In the genomic region with DNA sequence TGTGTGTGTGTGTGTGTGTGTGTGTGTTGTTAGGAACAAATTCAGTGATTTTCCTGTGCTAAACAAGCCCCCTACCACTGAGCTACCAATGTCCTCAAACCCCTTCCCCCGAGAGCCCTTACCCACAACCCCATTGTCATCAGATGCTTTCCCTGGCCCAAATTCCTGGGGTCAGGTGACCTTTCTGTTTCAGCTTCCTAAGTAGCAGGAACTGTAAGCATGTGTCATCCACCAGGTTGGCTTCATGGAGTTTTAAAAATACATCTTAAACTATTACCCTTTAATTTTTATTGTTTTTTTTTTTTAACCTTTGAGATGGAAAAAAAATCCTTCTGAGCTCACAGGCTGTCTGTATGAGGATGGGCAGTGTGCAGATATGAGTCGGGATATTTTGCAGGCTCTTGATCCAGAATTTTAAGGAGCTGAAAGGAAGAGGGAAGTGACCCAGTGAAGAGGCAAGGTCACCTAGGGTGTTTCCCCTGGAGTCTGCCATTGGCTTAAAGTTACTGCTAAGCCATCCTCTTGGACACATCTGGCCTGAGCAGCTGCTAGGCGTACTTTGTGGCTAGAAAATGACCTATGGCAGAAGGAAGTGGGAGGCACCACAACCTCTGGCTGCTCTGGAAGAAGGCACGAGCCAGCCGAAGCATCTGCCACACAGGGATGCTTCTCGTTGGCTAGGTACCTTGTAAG, we compare ENCODE assay signal across 15 mouse cellular contexts. TPM values are rescaled to one million over a fixed set of nuclear protein-coding genes. Genes with fewer than 3 reads are reported as not detected.
A peak's percentile ranks its signal among the peaks of the same experiment; 100 is the strongest.
DNase-seq lines count a peak whose midpoint lies in the region; ATAC-seq and TF ChIP-seq lines count a peak whose summit lies in the region.
"Had no signal": no experiment of that assay in that cellular context is flagged by ENCODE, and none has a peak within 500 bp of the region (broad histone marks: within the 10 kb centered on the region; RNA-seq: fewer than 3 reads in every experiment).

No protein-coding gene starts in this region.

- no peaks in the 10 kb centered on the region for H3K27me3 ChIP-seq in E14TG2a.4 (ENCODE audit: insufficient read depth, low read length)
- no peaks in the 10 kb centered on the region for H3K27me3 ChIP-seq in embryonic facial prominence, embryonic 10.5 days (replicated peaks; ENCODE audit: low read depth, poor library complexity, severe bottlenecking)

- peak overlapping the region; percentile 24; the same call in 1 of the 2 replicates for H3K27ac ChIP-seq in embryonic facial prominence, embryonic 10.5 days (replicated peaks)
- H3K27ac ChIP-seq: liver, embryonic 14.5 days had no signal

- DNase-seq in heart, postnatal 10 days = peak; percentile 38 to 46
- DNase-seq in heart, adult 8-10 months (ENCODE audit: low spot score) = no peak
- peak; percentile 34 for DNase-seq in embryonic facial prominence, embryonic 10.5 days (ENCODE audit: low spot score)
- DNase-seq in cerebellum, postnatal 10 days = no peak
- no peak for DNase-seq in cerebellum, adult 8-10 months
- DNase-seq: adrenal gland, postnatal 25 days; lung, postnatal 14 days; right cerebral cortex, adult 18-20 months; thymus, postnatal 25 days had no signal

- intact Hi-C loops in heart, postnatal 10 days (cut with DNase I) = no loop called here

- no peak for TF ChIP-seq CTCF in E14TG2a.4 (conservative IDR thresholded peaks at IDR 0.05; ENCODE audit: low read length)

- 47% methylated on average over 6 of the region's 6 CpGs for WGBS in embryonic facial prominence, embryonic 10.5 days

- peaks cover 57% of the 10 kb centered on the region for H3K4me1 ChIP-seq in E14TG2a.4 (replicated peaks; ENCODE audit: low read depth, low read length)
- H3K4me1 ChIP-seq in embryonic facial prominence, embryonic 10.5 days = peaks cover 33% of the 10 kb centered on the region

- 0 out of 2 replicates have a peak overlapping the region, but pooled peaks have one; percentile 23 for H3K4me3 ChIP-seq in E14TG2a.4 (replicated peaks; ENCODE audit: low read length)
- no peak overlapping the region for H3K4me3 ChIP-seq in embryonic facial prominence, embryonic 10.5 days

- no peaks in the 10 kb centered on the region for H3K36me3 ChIP-seq in E14TG2a.4 (ENCODE audit: insufficient read depth, low read length)
- no peaks in the 10 kb centered on the region for H3K36me3 ChIP-seq in embryonic facial prominence, embryonic 10.5 days (replicated peaks)
- H3K36me3 ChIP-seq: G1E had no signal

- ATAC-seq in monocyte, adult 5-6 weeks (replicated peaks; ENCODE audit: insufficient number of reproducible peaks, low FRiP score, low TSS enrichment, poor library complexity, severe bottlenecking) = peak; percentile 59; the same call in 1 of the 2 replicates

- no peaks in the 10 kb centered on the region for H3K9me3 ChIP-seq in E14TG2a.4 (ENCODE audit: low read length)
- H3K9me3 ChIP-seq in embryonic facial prominence, embryonic 10.5 days = no peaks in the 10 kb centered on the region
- H3K9me3 ChIP-seq: G1E had no signal

RNA-seq across cellular contexts. Expression of gene Chd9, which starts 5.6 kb away (rescaled TPM):
- total RNA-seq in heart, postnatal 10 days (2021) = 10 to 100 TPM; 47.9 to 51.0 TPM
- 10 to 100 TPM; 37.4 to 51.6 (median 46.4) TPM for total RNA-seq in heart, adult 8-10 months (2022)
- polyA plus RNA-seq in embryonic facial prominence, embryonic 10.5 days (2016; fragmentation: Nextera tagmentation; extraction: Ambion mirVana) = 30.3 and 34.2 TPM in 2 replicates
- total RNA-seq in monocyte, adult 5-6 weeks (2017) = 73.0 to 131 TPM (median 84.8 TPM) in 3 replicates

RNA-seq across cellular contexts. Expression of gene Gm19935, which starts 16.6 kb away (rescaled TPM):
- total RNA-seq in heart, postnatal 10 days (2021) = not detected
- total RNA-seq in heart, adult 8-10 months (2022) = not detected
- not detected in 2 replicates for polyA plus RNA-seq in embryonic facial prominence, embryonic 10.5 days (2016; fragmentation: Nextera tagmentation; extraction: Ambion mirVana)
- total RNA-seq in monocyte, adult 5-6 weeks (2017) = not detected in 3 replicates
- total RNA-seq: adrenal gland, postnatal 25 days; G1E; neutrophil, adult 5-6 weeks had no signal
- polyA plus RNA-seq: G1E; intestine, postnatal 0 days; liver, embryonic 14.5 days had no signal

Comparison
In these comparisons a context has a peak if more than half of its experiments do, and no peak if none do; other contexts are left out.
1. DNase-seq: peak in heart, postnatal 10 days (2 of 2) and embryonic facial prominence, embryonic 10.5 days (single experiment); none in heart, adult 8-10 months (single experiment), cerebellum, postnatal 10 days (0 of 2) and cerebellum, adult 8-10 months (single experiment).